Mouse (Mus musculus) thymus, postnatal 14 days (tissue): Measurements from ENCODE around the gene Pitpnc1.

Experiments used
- DNase-seq: peaks from one replicate; pipeline ENCODE4 v3.0.0; 2021

Gene Pitpnc1

GRCm38 (mm10) chr11:107466611-107467391 lies 3.7 kb downstream of the Pitpnc1 start:
- DNase-seq, result no peak

- no peak for DNase-seq
These were observed 4.5 kb downstream of the Pitpnc1 start for GRCm38 (mm10) chr11:107465969-107466368.

DNA sequence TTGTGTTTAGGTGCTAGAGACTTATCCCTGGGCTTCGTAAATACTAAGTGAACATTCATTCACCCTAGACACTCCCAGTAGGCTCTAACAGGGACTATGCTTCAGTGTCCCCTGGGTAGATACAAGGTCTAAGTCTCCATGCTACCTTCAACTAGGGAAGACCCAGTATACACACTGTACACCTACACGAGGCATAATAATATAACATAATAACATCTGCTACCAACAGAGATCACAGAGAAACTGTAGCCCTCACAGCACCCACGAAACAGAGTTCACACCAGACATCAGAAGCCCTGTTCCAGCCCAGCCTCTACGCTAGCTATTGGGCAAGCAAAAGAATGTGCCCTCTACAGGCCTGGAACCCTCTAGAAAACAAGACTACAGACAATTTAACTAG lies 5.5 kb downstream of the Pitpnc1 start:
- DNase-seq, result no peak

GRCm38 (mm10) chr11:107464141-107464540 lies 6.4 kb downstream of the Pitpnc1 start:
- peak; percentile 55 for DNase-seq

- DNase-seq, result no peak
These were observed 7.2 kb downstream of the Pitpnc1 start for GRCm38 (mm10) chr11:107463251-107463681.

- peak; percentile 61 for DNase-seq
These were observed 8.0 kb downstream of the Pitpnc1 start for GRCm38 (mm10) chr11:107462478-107462877.

- no peak for DNase-seq
These were observed 10.7 kb downstream of the Pitpnc1 start for GRCm38 (mm10) chr11:107459828-107460227.

DNA sequence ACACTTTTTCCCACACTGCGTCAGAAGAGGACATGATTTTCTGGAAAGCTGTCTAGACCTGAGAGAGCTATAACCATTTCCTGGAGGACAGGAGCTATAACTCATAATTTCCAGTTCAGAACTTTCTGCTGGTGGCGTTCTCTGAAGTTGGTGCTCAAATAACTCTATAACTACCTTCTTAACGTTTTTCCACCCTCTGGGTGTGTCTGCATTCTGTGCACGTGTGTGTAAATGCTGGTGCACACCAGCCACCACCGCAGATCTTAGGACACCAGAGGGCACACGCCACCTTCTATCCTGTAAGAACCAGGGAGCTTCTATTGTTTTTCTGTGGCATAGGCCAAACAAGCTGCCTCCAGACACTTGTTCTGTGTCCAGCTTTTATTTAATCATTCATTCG lies 11.5 kb downstream of the Pitpnc1 start:
- DNase-seq, result no peak

DNA sequence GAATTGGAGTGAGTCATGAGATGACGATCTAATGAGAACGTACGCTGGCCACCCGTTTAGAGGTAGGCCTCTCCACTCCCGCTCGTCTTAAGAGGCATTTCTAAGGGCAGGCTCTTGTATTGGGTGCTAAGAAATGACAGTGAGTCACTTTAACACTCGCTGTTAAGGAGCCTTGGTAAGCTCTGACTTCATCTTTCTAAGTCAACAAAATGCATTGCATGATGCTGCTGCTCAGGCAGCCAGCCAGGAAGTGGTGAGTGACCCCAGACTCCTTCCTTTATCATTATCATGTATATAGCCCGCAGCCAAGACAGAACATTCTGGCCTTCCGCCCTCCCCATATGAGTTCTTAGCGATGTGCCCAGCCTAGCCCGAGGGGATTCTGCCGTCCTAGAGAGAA lies 12.2 kb downstream of the Pitpnc1 start:
- no peak for DNase-seq

DNA sequence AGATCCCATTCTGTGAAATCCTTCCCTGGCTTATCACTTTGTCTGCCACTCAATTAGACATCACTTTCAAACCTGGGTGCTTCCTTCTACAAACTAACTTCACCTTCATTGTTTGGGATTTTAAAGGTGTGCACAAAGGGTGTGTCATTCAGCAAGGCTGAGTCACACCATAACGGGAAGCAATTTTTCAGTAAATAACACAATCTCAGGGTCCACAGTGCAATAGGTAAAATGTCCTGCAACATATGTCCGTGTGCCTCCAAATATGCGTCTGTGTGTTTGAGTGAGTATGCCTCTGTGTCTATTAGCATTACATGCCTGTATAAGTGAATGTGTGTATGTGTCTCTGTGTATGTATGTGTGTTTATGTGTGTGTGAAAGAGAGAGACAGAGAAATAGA lies 13.2 kb downstream of the Pitpnc1 start:
- no peak for DNase-seq

DNA sequence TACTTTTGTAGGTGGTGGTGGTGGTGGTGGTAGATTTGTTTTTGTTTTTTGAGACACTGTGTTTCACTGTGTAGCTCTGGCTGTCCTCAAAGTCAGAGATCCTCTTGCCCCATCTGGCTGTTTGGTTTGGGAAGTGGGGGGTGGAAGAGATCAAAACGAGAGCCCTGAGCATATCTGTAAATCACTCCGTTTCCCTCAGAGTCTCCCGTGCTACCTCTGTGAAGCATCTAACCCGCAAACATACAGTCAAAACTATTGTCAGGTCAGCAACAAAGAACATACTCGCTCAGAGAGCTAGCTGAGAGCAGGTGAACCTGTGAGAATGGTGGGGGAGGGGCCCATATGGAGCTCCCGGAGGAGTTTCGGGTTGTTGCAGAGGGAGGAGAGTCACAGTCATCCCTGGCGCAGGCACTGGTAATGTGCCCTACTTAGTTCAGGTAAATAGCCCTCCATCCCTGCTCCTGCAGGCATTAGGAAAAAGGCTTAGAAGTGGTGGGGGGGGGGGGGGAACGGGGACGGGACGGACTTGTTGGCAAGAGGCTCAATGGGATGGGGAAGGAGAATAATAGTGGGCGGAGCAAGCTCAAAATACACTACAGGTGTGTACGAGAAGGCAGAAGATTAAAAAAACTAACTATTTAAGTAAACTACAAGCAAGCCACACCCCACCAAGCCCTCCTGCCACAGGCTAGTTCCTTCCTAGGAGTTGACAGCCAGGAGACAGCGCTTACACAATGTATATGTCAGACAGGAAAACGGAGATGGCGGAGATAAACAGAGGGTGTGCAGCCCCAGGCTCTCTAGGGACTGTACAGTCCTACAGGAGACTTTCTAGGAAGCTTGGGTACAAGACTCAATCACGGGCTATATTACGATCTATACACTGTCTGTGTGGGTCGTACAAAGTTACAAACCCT lies 15.7 kb downstream of the Pitpnc1 start:
- no peak for DNase-seq

DNA sequence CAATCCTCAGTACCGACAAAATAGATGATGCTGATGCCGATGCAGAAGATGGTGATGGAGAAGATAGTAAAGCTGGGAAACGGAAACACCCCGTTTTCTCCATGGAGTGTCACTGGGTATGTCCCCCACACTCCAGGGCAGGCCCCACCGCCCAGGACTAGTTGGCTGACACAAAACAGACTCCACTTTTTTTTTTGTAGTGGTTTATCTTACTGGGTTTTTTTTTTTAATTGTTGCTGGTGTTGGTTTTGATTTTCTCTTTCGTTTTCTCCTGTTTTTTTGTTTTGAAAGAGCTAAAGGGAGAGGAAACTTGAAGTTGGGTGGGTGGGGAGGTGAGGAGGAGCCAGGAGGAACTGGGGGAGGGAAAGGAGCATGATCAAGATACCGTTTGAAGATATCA lies 18.4 kb downstream of the Pitpnc1 start:
- DNase-seq, result no peak

- DNase-seq, result peak; percentile 51
These were observed 19.4 kb downstream of the Pitpnc1 start for GRCm38 (mm10) chr11:107451106-107451505.

DNA sequence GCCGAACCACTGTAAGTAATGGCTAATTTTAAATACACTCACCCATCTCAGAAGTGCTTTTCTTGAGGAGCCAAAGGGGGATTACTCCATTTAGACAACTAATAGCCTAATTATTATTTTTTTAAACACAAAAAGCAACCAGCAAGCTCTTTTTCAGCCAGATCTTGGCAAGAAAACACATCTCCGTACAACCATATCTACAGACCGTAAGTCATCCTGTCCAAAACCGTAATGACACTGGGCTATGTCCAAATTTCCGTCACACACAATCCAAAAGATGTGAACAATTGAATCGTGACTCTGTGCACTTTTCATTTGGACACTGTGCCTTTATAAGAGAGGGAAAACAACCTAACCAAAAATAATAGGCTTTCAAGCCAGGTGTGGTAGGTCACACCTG lies 20.4 kb downstream of the Pitpnc1 start:
- no peak for DNase-seq

- DNase-seq, result peak; percentile 39
These were observed 21.2 kb downstream of the Pitpnc1 start for GRCm38 (mm10) chr11:107449169-107449910.

DNA sequence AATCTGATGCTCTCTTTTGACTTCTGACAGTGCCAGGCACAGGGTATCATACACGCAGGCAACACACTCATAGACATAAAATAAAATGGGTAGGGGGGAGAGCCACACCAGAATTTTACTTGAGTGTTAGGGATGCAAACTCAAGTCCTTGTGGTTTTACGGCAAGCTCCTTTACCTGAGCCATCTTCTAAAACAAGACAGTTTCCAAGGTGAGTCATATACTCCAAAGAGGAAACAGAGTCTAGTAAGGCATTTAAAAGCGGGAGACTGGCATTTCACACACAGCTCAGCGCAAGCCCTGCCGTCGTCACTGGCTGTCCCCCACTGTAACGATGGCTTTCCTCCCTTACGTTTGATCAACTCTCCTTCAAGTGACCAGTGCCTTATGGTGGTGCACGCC lies 22.6 kb downstream of the Pitpnc1 start:
- DNase-seq, result no peak

GRCm38 (mm10) chr11:107447349-107447748 lies 23.1 kb downstream of the Pitpnc1 start:
- peak; percentile 55 for DNase-seq

- DNase-seq, result no peak
These were observed 23.8 kb downstream of the Pitpnc1 start for GRCm38 (mm10) chr11:107446650-107447049.

- no peak for DNase-seq
These were observed 24.8 kb downstream of the Pitpnc1 start for GRCm38 (mm10) chr11:107445683-107446082.

DNA sequence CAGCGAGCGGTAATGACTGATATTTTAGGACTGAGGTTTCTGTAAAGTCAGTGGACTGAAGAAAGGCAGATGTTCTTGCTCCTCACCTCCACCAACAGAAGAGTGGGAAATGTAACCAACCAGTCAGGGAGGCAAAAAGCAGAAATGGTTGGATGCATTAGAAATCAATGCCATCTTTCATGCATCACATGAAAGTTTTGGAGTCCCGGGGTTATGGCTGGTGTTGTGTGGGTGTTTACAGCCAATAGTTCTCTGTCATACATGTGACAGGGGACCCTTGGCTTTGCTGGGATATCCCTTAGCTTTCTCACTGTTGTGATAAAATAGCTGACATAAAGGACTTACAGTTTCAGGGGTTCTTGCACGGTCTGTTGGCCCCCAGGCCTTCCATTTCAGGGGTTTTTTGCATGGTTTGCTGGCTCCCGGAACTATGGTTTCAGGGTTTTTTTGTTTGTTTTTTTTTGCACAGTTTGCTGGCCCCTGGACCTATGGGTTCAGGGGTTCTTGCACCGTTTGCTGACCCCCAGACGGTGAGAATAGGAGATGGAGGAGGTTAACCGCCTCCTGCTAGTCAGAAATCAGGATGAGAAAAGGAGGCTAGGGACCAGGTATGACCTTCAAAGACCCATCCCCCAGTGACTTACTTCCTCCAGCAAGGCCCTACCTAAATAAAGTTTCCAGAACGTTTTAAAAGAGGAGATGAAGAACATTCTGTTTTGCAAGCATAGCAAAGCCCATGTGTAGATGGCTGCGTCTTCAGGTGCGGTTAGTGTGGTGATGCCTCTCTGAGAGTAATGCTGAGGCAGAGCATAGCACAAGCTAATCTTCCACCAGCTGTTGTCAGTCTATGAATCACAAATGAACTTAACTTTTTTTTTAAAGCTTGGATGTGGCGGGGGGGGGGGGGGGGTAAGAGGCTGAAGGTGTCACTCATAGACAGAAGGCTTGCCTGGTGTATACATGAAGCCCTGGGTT lies 27.1 kb downstream of the Pitpnc1 start:
- peak; percentile 39 for DNase-seq

DNA sequence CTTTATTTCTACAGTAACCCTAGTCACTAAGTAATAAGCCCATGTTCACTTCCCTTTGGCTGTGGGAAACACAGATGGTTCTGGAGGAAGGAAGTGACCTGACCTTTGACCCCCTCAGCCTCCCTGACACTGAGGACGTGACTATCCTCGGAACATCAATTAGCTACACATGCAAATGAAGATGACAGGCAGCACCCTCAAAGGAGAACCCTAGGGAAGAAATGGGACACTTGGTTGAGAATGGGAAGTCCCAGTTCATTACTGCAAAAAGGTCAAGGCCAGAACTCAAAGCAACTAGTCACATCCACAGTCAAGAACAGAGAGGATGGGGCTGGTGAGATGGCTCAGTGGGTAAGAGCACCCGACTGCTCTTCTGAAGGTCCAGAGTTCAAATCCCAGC lies 29.4 kb downstream of the Pitpnc1 start:
- no peak for DNase-seq

GRCm38 (mm10) chr11:107438140-107438539 lies 32.4 kb downstream of the Pitpnc1 start:
- no peak for DNase-seq
